Mouse (Mus musculus) small intestine, adult 2 months (tissue): Measurements from ENCODE around the gene Smyd4. TPM values are rescaled to one million over a fixed set of nuclear protein-coding genes. Genes with fewer than 3 reads are reported as not detected.

Experiments
- H3K27ac ChIP-seq: fragments of 200-500 bp; 2 replicates; pipeline ENCODE4 v1.5.1; 2012; ENCODE audit warnings: low read depth, low read length, control low read depth, inconsistent platforms; ENCODE audit not compliant: insufficient read depth
- H3K27me3 ChIP-seq: fragments of 200-500 bp; 2 replicates; pipeline ENCODE4 v1.6.1; 2012; ENCODE audit warnings: mild to moderate bottlenecking, moderate library complexity, low read length, inconsistent platforms; ENCODE audit not compliant: control insufficient read depth, insufficient read depth
- H3K36me3 ChIP-seq: fragments of 200-500 bp; 2 replicates; pipeline ENCODE4 v1.6.1; 2012; ENCODE audit warnings: mild to moderate bottlenecking, low read length, control low read depth, inconsistent platforms; ENCODE audit not compliant: control insufficient read depth, insufficient read depth
- H3K4me1 ChIP-seq: fragments of 200-500 bp; 2 replicates; pipeline ENCODE4 v1.6.1; 2012; ENCODE audit warnings: low read length, inconsistent platforms, mixed read lengths; ENCODE audit not compliant: control insufficient read depth, insufficient read depth, insufficient read length
- H3K4me3 ChIP-seq: fragments of 200-500 bp; 2 replicates; pipeline ENCODE4 v1.5.1; 2012; ENCODE audit warnings: low read depth, mild to moderate bottlenecking, control low read depth, inconsistent platforms, low read length, moderate library complexity
- CTCF ChIP-seq: fragments of 200-500 bp; IDR thresholded peaks from 2 replicates; pipeline ENCODE4 v1.5.1; 2012; ENCODE audit warnings: low read depth, mild to moderate bottlenecking, control low read depth, inconsistent platforms, low read length, moderate library complexity, mixed read lengths; ENCODE audit not compliant: insufficient replicate concordance, insufficient read length; ENCODE audit errors: extremely low read depth
- POLR2A ChIP-seq: fragments of 200-500 bp; IDR thresholded peaks from 2 replicates; pipeline ENCODE4 v1.6.1; 2012; ENCODE audit warnings: low read depth, mild to moderate bottlenecking, control low read depth, inconsistent platforms, low read length, moderate library complexity
- WGBS: fragments of 180-500 bp; shearing (Covaris S2); methylation state at CpG from one replicate; pipeline ENCODE4 v1.1.7; 2018; 5-methylcytosine and 5-hydroxymethylcytosine counted together
- polyA plus RNA-seq: library from polyadenylated mRNA; depleted of rRNA; stranded (reverse); fragments of >200 nt; gene quantifications from 2 replicates; pipeline ENCODE4 v1.2.3, GENCODE M21; 2012; rRNA removed

Smyd4 gene
- 1.2 and 1.4 TPM in 2 replicates for polyA plus RNA-seq

DNA sequence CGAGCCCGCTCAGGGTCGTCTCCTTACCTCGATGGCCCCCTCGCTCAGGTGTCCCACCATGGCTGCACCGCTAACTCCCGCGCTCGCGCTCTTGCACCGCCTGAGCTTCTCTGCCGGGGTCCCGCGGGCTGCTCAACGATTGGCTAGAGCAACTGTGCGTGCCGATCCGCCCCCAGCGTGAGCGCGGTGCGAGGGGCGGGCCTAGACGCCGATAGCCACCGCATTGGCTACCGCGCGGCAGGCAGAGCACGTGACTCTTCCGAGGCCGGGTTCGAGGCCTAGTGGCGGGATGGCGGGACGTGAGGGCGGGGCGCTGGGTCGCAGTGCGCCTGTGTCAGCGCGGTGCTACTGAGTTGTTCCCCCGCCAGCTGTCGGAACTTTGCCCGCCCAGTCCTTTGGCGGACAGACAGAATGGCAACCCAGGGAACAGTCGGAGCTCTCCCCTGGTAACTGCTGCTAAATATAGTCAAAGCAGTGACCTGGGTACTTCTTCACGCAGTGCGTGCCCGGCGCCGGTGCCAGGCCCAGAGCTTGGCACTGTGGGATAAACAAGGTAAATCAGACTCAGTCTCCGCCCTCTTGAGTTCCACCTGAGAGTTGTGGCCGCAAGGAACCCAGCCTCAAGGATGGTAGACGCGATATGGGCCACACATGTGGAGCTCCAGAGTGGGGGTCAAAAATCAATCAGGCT lies at the start of gene Smyd4, which contains the start of gene Rpa1:
Smyd4 (plus strand) TSS at position 235 of the 691 bp plus-strand sequence.
Rpa1 (minus strand) TSS at position 126 of the 691 bp plus-strand sequence.
- WGBS = under 1% methylated on average over 56 of the region's 56 CpGs
- Histone ChIP-seq H3K4me1 (0 out of 2 replicates have a peak, but pooled peaks cover 2% of the 10 kb centered on the region), H3K4me3 (peak within 1 kb of the TSS; percentile 88), H3K27me3 (no peaks in the 10 kb centered on the region), H3K27ac (peak within 1 kb of the TSS; percentile 54), H3K36me3 (0 out of 2 replicates have a peak, but pooled peaks cover under 1% of the 10 kb centered on the region)
- no peak for TF ChIP-seq CTCF
- peak; percentile 39; the same call in 1 of the 2 replicates for TF ChIP-seq POLR2A

DNA sequence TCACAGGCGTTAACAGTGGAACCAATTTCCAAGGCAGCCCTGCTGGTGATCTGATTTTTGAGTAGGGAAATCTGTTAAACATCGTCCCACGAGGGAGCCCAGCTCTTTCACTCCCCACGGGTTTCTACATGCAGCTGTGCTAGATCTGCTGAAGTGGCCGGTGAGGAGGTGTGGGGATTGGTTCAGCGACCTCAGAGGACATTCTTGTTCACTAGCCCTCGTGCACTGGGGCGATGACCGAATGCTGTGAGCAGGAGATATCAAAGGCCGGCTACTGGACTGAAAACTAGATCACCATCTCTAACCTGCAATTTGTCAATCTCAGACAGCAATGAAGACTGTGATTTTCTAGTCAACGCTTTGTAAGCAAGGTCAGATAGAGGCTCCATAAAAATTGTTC lies 49.7 kb upstream of the Smyd4 start:
- TF ChIP-seq POLR2A (no peak), CTCF (no peak)
- no peak overlapping the region for H3K27ac ChIP-seq
- WGBS = 47% methylated on average over 11 of the region's 11 CpGs

DNA sequence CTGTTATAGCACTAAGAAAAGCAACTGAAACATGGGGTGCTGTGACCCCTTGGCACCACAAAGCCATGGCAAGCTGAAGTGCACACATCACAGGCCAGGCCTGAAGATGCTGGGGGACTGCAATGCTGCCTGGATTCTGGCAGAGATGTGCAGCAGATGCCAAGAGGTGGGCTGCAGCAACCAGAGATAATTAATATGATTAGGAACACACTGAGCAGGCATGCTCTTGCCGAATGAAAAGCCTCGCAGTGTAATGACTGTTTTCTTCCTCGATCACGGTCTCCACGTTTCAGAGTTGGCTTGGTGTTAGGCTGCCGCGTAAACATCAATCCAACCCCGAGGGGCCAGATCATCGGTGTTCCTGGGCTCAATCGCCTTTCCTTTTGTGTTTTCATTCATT lies 48.4 kb upstream of the Smyd4 start:
- H3K27me3 ChIP-seq = no peaks in the 10 kb centered on the region; the same call in 1 of the 2 replicates
- TF ChIP-seq CTCF = no peak
- TF ChIP-seq POLR2A = no peak
- peaks cover 2% of the 10 kb centered on the region; the same call in 1 of the 2 replicates for H3K4me1 ChIP-seq
- WGBS = 90% methylated on average over 10 of the region's 10 CpGs
- peaks cover 25% of the 10 kb centered on the region for H3K36me3 ChIP-seq
- no peak overlapping the region for H3K27ac ChIP-seq
- H3K4me3 ChIP-seq = no peak overlapping the region

More for the DNA sequence above, 49.7 kb upstream of the Smyd4 start:
- Histone ChIP-seq H3K27me3 (no peaks in the 10 kb centered on the region; the same call in 1 of the 2 replicates), H3K4me1 (peaks cover 10% of the 10 kb centered on the region), H3K36me3 (peaks cover 20% of the 10 kb centered on the region), H3K4me3 (no peak overlapping the region)

DNA sequence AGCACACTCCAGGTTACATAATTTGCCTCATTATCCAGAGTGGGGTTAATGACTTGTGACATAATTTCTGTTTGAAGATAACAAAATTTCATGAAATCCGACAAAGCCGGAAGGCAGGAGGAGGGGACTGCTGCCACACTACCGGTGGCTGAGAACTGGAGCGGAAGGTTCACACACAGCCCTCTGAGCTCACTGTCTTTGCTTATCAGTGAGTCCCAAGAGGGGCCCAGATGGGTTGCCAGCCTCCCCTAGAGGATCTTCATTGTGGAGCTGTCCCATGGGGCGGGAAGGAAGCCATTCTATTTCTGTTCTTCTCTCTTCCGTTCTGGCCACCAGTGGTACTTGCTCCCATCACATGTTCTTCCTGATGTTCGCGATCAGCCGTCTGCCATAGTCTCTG lies 47.3 kb upstream of the Smyd4 start:
- 86% methylated on average over 9 of the region's 9 CpGs for WGBS
- TF ChIP-seq POLR2A (no peak), CTCF (no peak)
- Histone ChIP-seq H3K27ac (no peak overlapping the region), H3K4me1 (no peaks in the 10 kb centered on the region), H3K36me3 (peaks cover 35% of the 10 kb centered on the region), H3K4me3 (no peak overlapping the region), H3K27me3 (no peaks in the 10 kb centered on the region; the same call in 1 of the 2 replicates)

DNA sequence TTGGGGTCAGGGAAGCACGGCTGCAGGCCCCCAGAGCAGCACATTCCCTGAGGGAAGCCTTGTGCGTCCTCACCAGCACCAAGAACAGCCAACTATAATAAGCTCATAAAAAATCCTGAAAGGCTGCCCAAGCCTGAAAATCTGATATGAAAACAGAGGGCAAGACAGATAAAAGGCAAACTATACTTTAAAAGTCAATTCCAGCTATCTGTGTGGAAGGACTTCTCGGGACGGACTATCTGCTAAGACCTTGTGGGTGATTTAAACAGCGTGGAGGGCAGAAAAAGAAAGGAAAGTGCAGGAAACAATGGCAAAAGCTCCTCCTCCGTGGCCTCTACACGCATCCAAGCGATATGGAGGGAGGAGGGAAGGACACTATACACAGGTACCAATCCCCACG lies 43.4 kb upstream of the Smyd4 start:
- Histone ChIP-seq H3K27me3 (no peaks in the 10 kb centered on the region), H3K4me3 (no peak overlapping the region), H3K27ac (no peak overlapping the region), H3K4me1 (no peaks in the 10 kb centered on the region), H3K36me3 (peaks cover 56% of the 10 kb centered on the region)
- 85% methylated on average over 9 of the region's 9 CpGs for WGBS
- no peak for TF ChIP-seq POLR2A
- no peak for TF ChIP-seq CTCF

DNA sequence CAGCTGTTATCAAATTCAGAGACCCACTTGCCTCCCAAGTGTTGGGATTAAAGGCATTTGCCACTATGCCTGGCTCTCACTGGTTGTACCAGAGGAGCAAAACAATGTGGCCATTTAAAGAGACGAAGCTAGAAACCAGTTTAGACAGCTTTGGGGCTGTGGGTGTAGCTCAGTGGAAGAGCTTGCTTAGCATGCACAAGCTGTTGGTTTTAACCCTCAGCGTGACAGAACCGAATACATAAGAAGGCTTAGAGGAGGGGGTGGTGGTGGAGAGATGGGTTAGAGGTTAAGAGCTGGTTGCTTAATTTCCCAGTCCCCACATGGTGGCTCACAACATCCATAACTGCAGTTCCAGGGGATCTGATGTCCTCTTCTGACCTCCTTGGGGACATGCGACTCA lies 39.6 kb upstream of the Smyd4 start:
- WGBS = 92% methylated on average over 4 of the region's 4 CpGs
- H3K4me1 ChIP-seq = no peaks in the 10 kb centered on the region
- no peak overlapping the region for H3K27ac ChIP-seq
- H3K27me3 ChIP-seq = no peaks in the 10 kb centered on the region
- no peak for TF ChIP-seq CTCF
- no peak for TF ChIP-seq POLR2A
- H3K36me3 ChIP-seq = peaks cover 66% of the 10 kb centered on the region
- no peak overlapping the region for H3K4me3 ChIP-seq

DNA sequence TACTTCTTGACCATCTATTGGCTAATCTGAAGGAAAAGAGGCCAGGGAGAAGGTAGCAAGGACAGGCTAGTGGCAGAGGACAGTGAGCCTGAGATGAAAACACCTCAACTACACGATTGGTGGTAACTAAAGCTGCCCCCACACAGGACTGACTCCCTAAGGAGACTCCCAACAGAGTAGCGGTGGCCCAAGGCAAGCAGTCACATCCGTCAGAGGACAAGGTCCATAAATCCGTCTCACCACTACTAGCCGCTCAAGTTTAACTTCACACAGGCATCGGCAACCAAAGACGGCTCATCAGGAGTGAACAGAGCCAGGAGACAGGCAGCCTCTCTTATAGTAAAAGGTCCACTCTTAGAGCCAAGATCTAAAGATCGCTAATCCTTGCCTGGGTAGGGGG lies 37.4 kb upstream of the Smyd4 start:
- Histone ChIP-seq H3K4me1 (no peaks in the 10 kb centered on the region), H3K4me3 (no peak overlapping the region), H3K36me3 (peaks cover 66% of the 10 kb centered on the region), H3K27me3 (no peaks in the 10 kb centered on the region), H3K27ac (no peak overlapping the region)
- 92% methylated on average over 8 of the region's 8 CpGs for WGBS
- TF ChIP-seq CTCF (no peak), POLR2A (no peak)

DNA sequence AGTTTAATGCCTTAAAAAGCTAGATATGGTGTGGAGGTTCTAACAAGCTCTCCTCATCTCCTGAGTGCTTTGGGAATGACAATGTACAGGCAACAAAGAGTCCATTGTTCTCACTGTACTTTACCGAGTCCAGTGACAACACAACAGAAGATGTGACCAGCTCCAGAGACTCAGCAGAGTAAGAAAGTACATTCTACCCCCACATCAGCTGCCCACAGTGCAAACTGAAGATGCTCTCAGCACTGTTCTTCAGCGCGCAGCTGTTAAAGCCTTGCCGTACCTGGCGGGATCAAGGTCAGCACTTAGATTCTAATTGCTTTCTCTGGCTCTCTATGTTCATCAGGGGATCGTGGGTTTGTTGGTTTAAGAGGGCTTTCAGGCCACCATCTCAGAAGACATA lies 36.5 kb upstream of the Smyd4 start:
- WGBS = 84% methylated on average over 6 of the region's 6 CpGs
- H3K27ac ChIP-seq = no peak overlapping the region
- no peaks in the 10 kb centered on the region for H3K27me3 ChIP-seq
- TF ChIP-seq CTCF = no peak
- no peak for TF ChIP-seq POLR2A
- H3K4me3 ChIP-seq = no peak overlapping the region
- peaks cover 62% of the 10 kb centered on the region for H3K36me3 ChIP-seq
- H3K4me1 ChIP-seq = no peaks in the 10 kb centered on the region
